Mouse (Mus musculus) liver, embryonic 13.5 days (tissue): ENCODE measurements around the gene Tesk2. TPM values are rescaled to one million over a fixed set of nuclear protein-coding genes. Genes with fewer than 3 reads are reported as not detected.

Experiments used
- ATAC-seq: fragments of 200-750 bp; cut with Nextera tagmentation; 2 replicates; pipeline ENCODE4 v1.8.0; 2017; ENCODE audit warnings: low read depth, mild to moderate bottlenecking, moderate number of reproducible peaks, moderate library complexity
- DNase-seq: peaks from one replicate; pipeline ENCODE4 v3.0.0; 2022
- H3K27ac ChIP-seq: fragments of 300-500 bp; sonication (generic); 2 replicates; pipeline ENCODE4 v1.5.1; 2015; ENCODE audit warnings: moderate library complexity, mild to moderate bottlenecking, inconsistent platforms
- H3K27me3 ChIP-seq: fragments of 300-500 bp; sonication (generic); 2 replicates; pipeline ENCODE4 v1.6.1; 2015; ENCODE audit warnings: mild to moderate bottlenecking, inconsistent platforms
- H3K36me3 ChIP-seq: fragments of 300-500 bp; sonication (generic); 2 replicates; pipeline ENCODE4 v1.6.1; 2015; ENCODE audit warnings: mild to moderate bottlenecking, inconsistent platforms
- H3K4me1 ChIP-seq: fragments of 300-500 bp; sonication (generic); replicated peaks from 2 replicates; pipeline ENCODE4 v1.6.1; 2015; ENCODE audit warnings: inconsistent platforms
- H3K4me2 ChIP-seq: fragments of 300-500 bp; sonication (generic); 2 replicates; pipeline ENCODE4 v1.6.1; 2015; ENCODE audit warnings: inconsistent platforms, mild to moderate bottlenecking, moderate library complexity
- H3K4me3 ChIP-seq: fragments of 300-500 bp; sonication (generic); replicated peaks from 2 replicates; pipeline ENCODE4 v1.5.1; 2015; ENCODE audit warnings: mild to moderate bottlenecking, inconsistent platforms
- H3K9ac ChIP-seq: fragments of 300-500 bp; sonication (generic); 2 replicates; pipeline ENCODE4 v1.6.1; 2015; ENCODE audit warnings: mild to moderate bottlenecking, inconsistent platforms
- H3K9me3 ChIP-seq: fragments of 300-500 bp; sonication (generic); replicated peaks from 2 replicates; pipeline ENCODE4 v1.6.1; 2016; ENCODE audit warnings: inconsistent platforms
- WGBS: fragments of 180-500 bp; shearing (Covaris S2); methylation state at CpG from one replicate; pipeline ENCODE4 v1.1.7; 2015; ENCODE audit not compliant: insufficient replicate concordance; 5-methylcytosine and 5-hydroxymethylcytosine counted together
- polyA plus RNA-seq: library from polyadenylated mRNA; unstranded; fragments of >200 nt; fragmentation: Nextera tagmentation; extraction: Ambion mirVana; gene quantifications from 2 replicates; pipeline ENCODE4 v1.2.1, GENCODE M21; 2015

The Tesk2 gene
- polyA plus RNA-seq, 1 experiment from 2014 or later: 2.1 TPM

DNA sequence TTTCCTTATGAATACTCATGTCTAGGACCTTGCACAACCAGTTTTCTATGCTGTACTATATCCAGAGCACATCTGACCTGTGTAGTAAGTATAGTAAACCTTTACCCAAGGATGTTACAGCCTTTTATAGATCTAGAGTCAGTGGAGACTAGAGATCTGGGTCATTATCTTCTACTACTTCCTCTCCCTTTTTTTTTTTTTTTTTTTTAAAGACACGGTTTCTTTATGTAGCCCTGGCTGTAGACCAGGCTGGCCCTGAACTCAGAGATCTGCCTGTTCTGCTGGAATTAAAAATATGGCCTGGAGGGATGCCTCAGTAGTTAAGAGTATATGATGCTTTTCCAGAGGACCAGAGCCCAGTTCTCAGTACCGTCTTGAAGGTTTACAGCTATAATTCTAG lies 41.2 kb downstream of the Tesk2 start:
- no peak overlapping the region for H3K27ac ChIP-seq
- no peak for ATAC-seq
- H3K4me1 ChIP-seq: 0 out of 2 replicates have a peak, but pooled peaks cover 4% of the 10 kb centered on the region
- no peak overlapping the region for H3K4me2 ChIP-seq
- H3K4me3 ChIP-seq: no peak overlapping the region
- 42% methylated on average over 2 of the region's 2 CpGs for WGBS
- no peaks in the 10 kb centered on the region for H3K9me3 ChIP-seq
- H3K27me3 ChIP-seq: no peaks in the 10 kb centered on the region
- H3K9ac ChIP-seq: no peak overlapping the region
- no peaks in the 10 kb centered on the region for H3K36me3 ChIP-seq
- no peak for DNase-seq

DNA sequence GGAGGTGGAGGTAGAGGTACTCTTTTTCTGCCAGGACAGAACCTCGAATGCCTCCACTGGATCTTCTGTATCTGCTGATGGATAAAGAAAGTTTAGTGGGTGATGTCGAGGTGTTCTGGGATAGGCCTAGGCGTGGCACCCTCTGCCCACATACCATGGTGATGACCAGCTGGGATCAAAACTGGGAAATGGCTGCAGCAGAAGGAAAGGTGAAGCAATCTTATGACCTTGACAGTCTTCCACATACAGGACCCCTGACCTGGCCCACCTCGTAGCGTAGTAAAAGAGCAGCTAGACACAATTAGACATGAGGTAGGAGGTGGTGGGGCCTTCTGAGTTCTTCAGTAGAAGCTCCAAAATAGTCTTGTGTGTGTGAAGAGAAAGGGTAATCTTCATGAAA lies 43.3 kb downstream of the Tesk2 start:
- 56% methylated on average over 5 of the region's 5 CpGs for WGBS
- Histone ChIP-seq H3K27ac (no peak overlapping the region), H3K9me3 (no peaks in the 10 kb centered on the region), H3K27me3 (no peaks in the 10 kb centered on the region), H3K4me1 (peaks cover 15% of the 10 kb centered on the region), H3K4me2 (no peak overlapping the region), H3K36me3 (no peaks in the 10 kb centered on the region), H3K9ac (no peak overlapping the region), H3K4me3 (no peak overlapping the region)
- ATAC-seq (no peak), DNase-seq (no peak)

DNA sequence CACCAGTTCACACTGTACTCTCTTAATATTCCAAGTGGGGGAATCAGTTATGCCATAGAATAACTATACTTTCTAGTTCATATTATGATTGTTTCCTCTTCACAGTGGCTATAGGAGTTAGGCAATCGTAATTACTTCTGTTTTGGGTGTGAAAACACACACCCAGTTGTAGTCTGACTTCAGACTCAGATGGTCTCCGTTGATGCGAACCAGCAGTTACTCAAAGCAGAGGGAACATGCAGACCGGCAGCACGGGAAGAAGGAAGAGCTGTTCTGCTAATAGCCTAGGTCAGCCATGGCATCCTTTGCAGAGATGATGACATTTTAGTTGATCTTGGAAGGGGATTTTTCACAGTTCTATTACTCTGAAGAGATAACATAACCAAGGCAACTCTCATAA lies 47.8 kb downstream of the Tesk2 start:
- Histone ChIP-seq H3K4me1 (peaks cover 16% of the 10 kb centered on the region), H3K27me3 (no peaks in the 10 kb centered on the region), H3K9ac (no peak overlapping the region), H3K9me3 (no peaks in the 10 kb centered on the region), H3K27ac (no peak overlapping the region), H3K36me3 (no peaks in the 10 kb centered on the region), H3K4me2 (no peak overlapping the region), H3K4me3 (no peak overlapping the region)
- no peak for DNase-seq
- no peak for ATAC-seq
- WGBS: 73% methylated on average over 5 of the region's 5 CpGs

DNA sequence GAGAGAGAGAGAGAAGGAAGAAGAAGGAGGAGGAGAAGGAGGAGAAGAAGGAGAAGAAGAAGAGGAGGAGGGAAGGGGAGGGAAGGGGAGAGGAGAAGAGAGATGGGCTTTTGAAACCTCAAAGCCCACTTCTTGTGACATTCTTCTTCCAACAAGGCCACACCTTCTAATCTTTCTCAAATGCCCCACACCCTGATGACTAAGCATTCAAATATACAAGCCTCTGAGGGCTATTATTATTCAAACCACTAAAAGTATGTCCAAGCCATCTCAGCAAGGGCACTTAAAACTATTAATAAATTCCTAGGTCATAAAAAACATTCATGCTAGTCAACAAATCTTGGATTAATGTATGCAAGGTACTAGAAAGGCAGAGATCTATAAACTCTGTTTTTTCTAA lies 48.3 kb downstream of the Tesk2 start:
- Histone ChIP-seq H3K4me2 (no peak overlapping the region), H3K4me3 (no peak overlapping the region), H3K9ac (no peak overlapping the region), H3K36me3 (no peaks in the 10 kb centered on the region), H3K27me3 (no peaks in the 10 kb centered on the region), H3K9me3 (no peaks in the 10 kb centered on the region), H3K4me1 (peaks cover 16% of the 10 kb centered on the region), H3K27ac (no peak overlapping the region)
- DNase-seq: no peak
- ATAC-seq: no peak

DNA sequence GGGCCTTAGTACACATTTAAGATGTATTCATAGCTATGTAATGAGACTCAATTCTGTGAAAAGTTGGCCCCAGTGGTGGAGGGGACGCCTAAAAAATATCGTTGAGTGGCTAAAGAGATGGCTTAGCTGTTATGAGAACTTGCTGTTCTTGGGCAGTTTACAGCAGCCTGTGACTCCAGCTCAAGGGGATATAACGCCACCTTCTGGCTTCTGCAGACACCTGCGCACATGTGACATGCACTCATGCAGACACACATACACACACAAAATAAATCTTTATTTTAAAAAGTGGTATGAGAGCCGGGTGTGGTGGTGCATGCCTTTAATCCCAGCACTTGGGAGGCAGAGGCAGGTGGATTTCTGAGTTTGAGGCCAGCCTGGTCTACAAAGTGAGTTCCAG lies 55.6 kb downstream of the Tesk2 start:
- Histone ChIP-seq H3K27ac (no peak overlapping the region), H3K27me3 (no peaks in the 10 kb centered on the region), H3K4me1 (no peaks in the 10 kb centered on the region), H3K4me2 (no peak overlapping the region), H3K4me3 (no peak overlapping the region), H3K9me3 (no peaks in the 10 kb centered on the region), H3K9ac (no peak overlapping the region), H3K36me3 (no peaks in the 10 kb centered on the region)
- no peak for DNase-seq
- WGBS: 71% methylated on average over 5 of the region's 5 CpGs
- no peak for ATAC-seq

DNA sequence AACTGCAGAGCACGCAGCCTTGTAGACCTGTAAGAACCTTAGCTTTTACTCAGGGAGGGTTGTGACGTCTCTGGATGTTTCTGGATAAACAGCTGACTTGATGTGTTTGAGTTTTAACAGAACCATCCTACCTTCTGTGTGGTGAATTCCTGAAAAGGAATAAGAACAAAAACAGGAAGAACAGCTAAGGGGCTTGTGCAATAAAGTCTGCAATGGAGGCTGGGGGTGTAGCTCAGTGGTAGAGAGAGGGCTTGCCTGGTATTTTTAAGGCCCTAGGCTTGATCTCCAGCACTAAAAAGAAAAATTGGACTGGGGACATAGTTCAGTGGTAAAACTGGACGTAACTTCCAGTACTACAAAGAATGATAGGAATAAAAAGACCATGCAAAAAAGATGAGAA lies 56.3 kb downstream of the Tesk2 start:
- Histone ChIP-seq H3K9me3 (no peaks in the 10 kb centered on the region), H3K4me1 (no peaks in the 10 kb centered on the region), H3K27ac (no peak overlapping the region), H3K27me3 (no peaks in the 10 kb centered on the region), H3K36me3 (no peaks in the 10 kb centered on the region), H3K9ac (no peak overlapping the region), H3K4me2 (no peak overlapping the region), H3K4me3 (no peak overlapping the region)
- ATAC-seq (no peak), DNase-seq (no peak)
- 62% methylated on average over 3 of the region's 3 CpGs for WGBS

DNA sequence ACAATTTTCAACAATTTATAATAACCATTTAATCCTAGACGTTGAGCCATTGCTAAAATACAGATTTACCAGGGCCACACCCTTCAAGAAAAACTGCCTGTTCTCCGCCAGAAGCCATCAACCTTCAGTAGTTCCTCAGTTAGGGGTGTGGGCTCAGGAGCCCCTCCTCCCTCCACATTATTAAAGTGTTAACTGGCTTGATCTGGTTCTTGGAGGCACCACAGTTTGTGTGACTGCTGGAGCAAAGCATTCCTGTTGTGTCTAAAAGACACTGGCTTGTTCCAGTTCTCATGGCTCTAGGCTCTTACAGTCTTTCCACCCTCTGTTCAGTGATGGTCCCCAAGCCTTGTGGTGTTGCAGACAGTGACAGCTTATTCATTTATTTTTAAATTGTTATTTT lies 59.8 kb downstream of the Tesk2 start:
- DNase-seq: no peak
- ATAC-seq: no peak
- H3K27me3 ChIP-seq: no peaks in the 10 kb centered on the region
- H3K27ac ChIP-seq: no peak overlapping the region
- WGBS: 43% methylated on average over 2 of the region's 2 CpGs
- no peaks in the 10 kb centered on the region for H3K9me3 ChIP-seq
- no peak overlapping the region for H3K4me2 ChIP-seq
- no peak overlapping the region for H3K9ac ChIP-seq
- no peaks in the 10 kb centered on the region for H3K4me1 ChIP-seq
- H3K36me3 ChIP-seq: no peaks in the 10 kb centered on the region
- H3K4me3 ChIP-seq: no peak overlapping the region

DNA sequence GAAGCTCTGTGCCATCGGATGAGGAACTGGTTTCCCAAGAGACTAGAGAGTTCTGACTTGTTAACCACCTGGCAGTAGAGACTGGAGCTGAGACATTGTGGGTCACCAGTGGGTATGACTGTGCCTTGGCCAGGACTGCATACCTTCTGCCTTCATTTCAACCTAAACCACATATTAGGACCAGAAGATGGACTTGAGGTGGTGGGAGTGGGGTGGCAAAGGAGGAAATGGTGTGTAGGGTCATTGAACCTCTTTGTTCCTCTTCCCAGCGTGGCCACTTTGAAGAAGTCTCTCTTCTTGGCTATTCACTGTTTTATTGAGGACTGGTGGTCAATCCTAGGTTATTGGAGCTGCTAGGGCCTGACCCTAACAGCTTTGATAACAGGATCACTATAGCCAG lies 60.6 kb downstream of the Tesk2 start:
- no peak overlapping the region for H3K4me2 ChIP-seq
- no peak for ATAC-seq
- H3K36me3 ChIP-seq: no peaks in the 10 kb centered on the region
- H3K9me3 ChIP-seq: 0 out of 2 replicates have a peak, but pooled peaks cover under 1% of the 10 kb centered on the region
- no peak overlapping the region for H3K9ac ChIP-seq
- no peaks in the 10 kb centered on the region for H3K27me3 ChIP-seq
- H3K4me1 ChIP-seq: no peaks in the 10 kb centered on the region
- WGBS: 40% methylated on average over 2 of the region's 2 CpGs
- no peak for DNase-seq
- H3K27ac ChIP-seq: no peak overlapping the region
- no peak overlapping the region for H3K4me3 ChIP-seq

DNA sequence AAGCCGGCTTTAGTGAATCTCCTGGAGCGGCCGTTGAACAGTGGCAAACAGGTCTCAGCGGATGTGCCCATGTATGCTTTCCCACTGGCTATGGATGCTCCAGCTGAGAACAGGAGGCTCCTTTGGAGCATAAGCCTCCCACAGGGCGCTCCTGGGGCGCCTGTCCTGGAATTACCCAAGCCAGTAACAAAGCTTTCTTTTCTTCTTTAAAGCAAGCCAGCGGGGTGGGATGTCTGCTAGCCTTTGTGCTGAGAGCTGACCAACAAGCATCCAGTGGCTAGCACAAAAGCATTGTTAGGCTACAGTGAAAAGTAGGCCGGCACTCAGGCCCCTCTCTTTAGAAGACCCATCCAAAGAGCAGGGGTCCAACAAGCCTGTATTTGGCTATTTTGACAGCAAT lies 61.4 kb downstream of the Tesk2 start:
- no peak overlapping the region for H3K4me2 ChIP-seq
- DNase-seq (no peak), ATAC-seq (no peak)
- H3K4me1 ChIP-seq: no peaks in the 10 kb centered on the region
- no peaks in the 10 kb centered on the region for H3K36me3 ChIP-seq
- no peak overlapping the region for H3K9ac ChIP-seq
- H3K4me3 ChIP-seq: no peak overlapping the region
- H3K9me3 ChIP-seq: 0 out of 2 replicates have a peak, but pooled peaks cover 3% of the 10 kb centered on the region
- no peaks in the 10 kb centered on the region for H3K27me3 ChIP-seq
- H3K27ac ChIP-seq: no peak overlapping the region
- 61% methylated on average over 8 of the region's 8 CpGs for WGBS

DNA sequence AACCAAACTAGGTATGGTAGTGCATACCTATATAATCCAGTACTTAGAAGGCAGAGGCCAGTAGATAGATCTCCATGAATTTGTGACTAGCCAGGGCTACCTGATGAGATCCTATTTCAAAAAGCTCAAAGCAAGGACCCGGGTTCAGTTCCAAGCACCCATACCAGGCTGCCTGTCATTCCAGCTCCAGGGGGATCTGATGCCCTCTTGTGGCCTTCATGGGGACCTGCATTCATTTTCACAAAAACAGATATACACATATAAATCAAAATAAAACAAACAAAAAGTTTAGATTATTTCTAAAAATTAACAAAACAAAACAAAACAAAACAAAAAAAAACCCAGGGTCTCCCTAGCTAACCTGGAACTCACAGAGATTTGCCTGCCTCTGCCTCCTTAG lies 65.8 kb downstream of the Tesk2 start:
- Histone ChIP-seq H3K9me3 (0 out of 2 replicates have a peak, but pooled peaks cover 3% of the 10 kb centered on the region), H3K27ac (no peak overlapping the region), H3K27me3 (no peaks in the 10 kb centered on the region), H3K36me3 (no peaks in the 10 kb centered on the region), H3K4me3 (no peak overlapping the region), H3K4me2 (no peak overlapping the region), H3K4me1 (peaks cover 9% of the 10 kb centered on the region; the same call in 1 of the 2 replicates), H3K9ac (no peak overlapping the region)
- DNase-seq (no peak), ATAC-seq (no peak)
- 83% methylated on average over 1 of the region's 1 CpGs for WGBS

DNA sequence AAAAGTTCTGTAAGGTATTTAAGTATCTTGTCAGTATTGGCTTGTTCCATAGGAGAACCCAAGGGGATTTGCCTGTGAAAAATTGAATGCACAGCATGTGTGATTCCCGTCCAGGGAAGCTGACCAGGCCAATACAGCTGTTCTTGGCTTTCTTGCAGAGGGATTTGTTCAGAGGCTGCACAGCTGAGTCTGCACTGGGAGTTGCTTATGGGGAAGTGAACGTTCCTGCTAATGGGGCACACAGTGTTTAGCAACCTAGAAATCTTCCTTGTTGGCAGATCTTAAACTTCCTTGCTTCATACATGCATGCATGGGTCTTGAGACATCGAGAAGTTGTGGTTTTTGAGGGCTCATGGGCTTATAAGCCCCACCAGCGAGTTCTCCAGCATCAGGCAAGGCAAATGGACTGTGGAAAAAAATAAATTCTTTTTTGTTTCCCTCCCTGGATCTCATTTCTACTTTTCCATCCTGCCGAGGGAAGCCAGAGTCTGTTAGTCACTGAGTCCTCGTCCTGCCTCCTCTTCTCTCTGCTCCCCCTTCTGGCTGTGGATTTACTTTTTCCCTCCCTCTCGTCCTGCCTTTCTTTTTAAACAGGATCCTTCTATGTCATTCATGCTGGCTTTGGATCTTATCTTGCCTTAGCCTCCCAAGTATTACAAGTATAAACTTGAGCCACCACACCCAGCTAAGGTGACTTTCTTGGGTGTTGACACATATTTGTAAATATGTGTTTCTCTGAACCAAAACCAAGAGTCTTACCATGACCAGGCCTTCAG lies 67.4 kb downstream of the Tesk2 start:
- H3K36me3 ChIP-seq: no peaks in the 10 kb centered on the region
- H3K4me2 ChIP-seq: no peak overlapping the region
- 0 out of 2 replicates have a peak, but pooled peaks cover 3% of the 10 kb centered on the region for H3K9me3 ChIP-seq
- H3K27me3 ChIP-seq: no peaks in the 10 kb centered on the region
- H3K27ac ChIP-seq: peak overlapping the region; percentile 18; the same call in 1 of the 2 replicates
- H3K4me3 ChIP-seq: no peak overlapping the region
- 25% methylated on average over 7 of the region's 7 CpGs for WGBS
- peaks cover 9% of the 10 kb centered on the region; the same call in 1 of the 2 replicates for H3K4me1 ChIP-seq
- no peak for DNase-seq
- no peak for ATAC-seq
- no peak overlapping the region for H3K9ac ChIP-seq

DNA sequence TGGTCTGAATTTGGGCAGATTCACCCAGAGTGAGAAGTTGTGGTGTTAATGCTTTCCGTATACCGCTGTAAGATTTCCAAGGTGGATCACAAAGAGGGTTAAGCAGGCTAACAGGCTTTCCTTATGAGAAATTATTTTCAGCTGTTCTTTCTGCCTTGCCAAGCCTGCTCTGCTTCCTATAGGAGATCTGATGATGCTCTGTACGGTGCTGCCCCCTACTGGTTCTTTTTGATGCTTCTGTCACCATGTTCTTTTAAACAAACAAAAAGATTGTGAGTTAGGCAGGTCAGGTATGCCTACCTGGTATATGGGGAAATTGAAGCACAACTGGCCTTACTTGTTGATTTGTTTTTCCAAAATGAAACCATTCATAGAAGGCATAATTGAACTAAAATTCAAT lies 68.2 kb downstream of the Tesk2 start:
- no peak overlapping the region for H3K4me2 ChIP-seq
- 0 out of 2 replicates have a peak, but pooled peaks cover 3% of the 10 kb centered on the region for H3K9me3 ChIP-seq
- ATAC-seq (no peak), DNase-seq (peak; percentile 60)
- H3K27me3 ChIP-seq: no peaks in the 10 kb centered on the region
- WGBS: 12% methylated on average over 3 of the region's 3 CpGs
- H3K4me3 ChIP-seq: no peak overlapping the region
- no peaks in the 10 kb centered on the region for H3K36me3 ChIP-seq
- peaks cover 9% of the 10 kb centered on the region; the same call in 1 of the 2 replicates for H3K4me1 ChIP-seq
- no peak overlapping the region for H3K9ac ChIP-seq
- peak overlapping the region; percentile 18; the same call in 1 of the 2 replicates for H3K27ac ChIP-seq
